Mouse (Mus musculus) liver, embryonic 13.5 days (tissue): ENCODE results near the gene Snrpd3. TPM values are rescaled to one million over a fixed set of nuclear protein-coding genes. Genes with fewer than 3 reads are reported as not detected.
A peak's percentile ranks its signal among the peaks of the same experiment; 100 is the strongest.
"Not testable (repeated sequence)": the region's sequence is repeated elsewhere in the genome, so short reads cannot be mapped to it uniquely, and the experiment has no call there.

Experiments used
- ATAC-seq: fragments of 200-750 bp; cut with Nextera tagmentation; 2 replicates; pipeline ENCODE4 v1.8.0; 2017; ENCODE audit warnings: low read depth, mild to moderate bottlenecking, moderate number of reproducible peaks, moderate library complexity
- DNase-seq: peaks from one replicate; pipeline ENCODE4 v3.0.0; 2022
- H3K27ac ChIP-seq: fragments of 300-500 bp; sonication (generic); 2 replicates; pipeline ENCODE4 v1.5.1; 2015; ENCODE audit warnings: moderate library complexity, mild to moderate bottlenecking, inconsistent platforms
- H3K27me3 ChIP-seq: fragments of 300-500 bp; sonication (generic); 2 replicates; pipeline ENCODE4 v1.6.1; 2015; ENCODE audit warnings: mild to moderate bottlenecking, inconsistent platforms
- H3K36me3 ChIP-seq: fragments of 300-500 bp; sonication (generic); 2 replicates; pipeline ENCODE4 v1.6.1; 2015; ENCODE audit warnings: mild to moderate bottlenecking, inconsistent platforms
- H3K4me1 ChIP-seq: fragments of 300-500 bp; sonication (generic); replicated peaks from 2 replicates; pipeline ENCODE4 v1.6.1; 2015; ENCODE audit warnings: inconsistent platforms
- H3K4me2 ChIP-seq: fragments of 300-500 bp; sonication (generic); 2 replicates; pipeline ENCODE4 v1.6.1; 2015; ENCODE audit warnings: inconsistent platforms, mild to moderate bottlenecking, moderate library complexity
- H3K4me3 ChIP-seq: fragments of 300-500 bp; sonication (generic); replicated peaks from 2 replicates; pipeline ENCODE4 v1.5.1; 2015; ENCODE audit warnings: mild to moderate bottlenecking, inconsistent platforms
- H3K9ac ChIP-seq: fragments of 300-500 bp; sonication (generic); 2 replicates; pipeline ENCODE4 v1.6.1; 2015; ENCODE audit warnings: mild to moderate bottlenecking, inconsistent platforms
- H3K9me3 ChIP-seq: fragments of 300-500 bp; sonication (generic); replicated peaks from 2 replicates; pipeline ENCODE4 v1.6.1; 2016; ENCODE audit warnings: inconsistent platforms
- WGBS: fragments of 180-500 bp; shearing (Covaris S2); methylation state at CpG from one replicate; pipeline ENCODE4 v1.1.7; 2015; ENCODE audit not compliant: insufficient replicate concordance; 5-methylcytosine and 5-hydroxymethylcytosine counted together
- polyA plus RNA-seq: library from polyadenylated mRNA; unstranded; fragments of >200 nt; fragmentation: Nextera tagmentation; extraction: Ambion mirVana; gene quantifications from 2 replicates; pipeline ENCODE4 v1.2.1, GENCODE M21; 2015

Snrpd3 gene
- polyA plus RNA-seq, 1 experiment from 2014 or later, result 109 TPM

DNA sequence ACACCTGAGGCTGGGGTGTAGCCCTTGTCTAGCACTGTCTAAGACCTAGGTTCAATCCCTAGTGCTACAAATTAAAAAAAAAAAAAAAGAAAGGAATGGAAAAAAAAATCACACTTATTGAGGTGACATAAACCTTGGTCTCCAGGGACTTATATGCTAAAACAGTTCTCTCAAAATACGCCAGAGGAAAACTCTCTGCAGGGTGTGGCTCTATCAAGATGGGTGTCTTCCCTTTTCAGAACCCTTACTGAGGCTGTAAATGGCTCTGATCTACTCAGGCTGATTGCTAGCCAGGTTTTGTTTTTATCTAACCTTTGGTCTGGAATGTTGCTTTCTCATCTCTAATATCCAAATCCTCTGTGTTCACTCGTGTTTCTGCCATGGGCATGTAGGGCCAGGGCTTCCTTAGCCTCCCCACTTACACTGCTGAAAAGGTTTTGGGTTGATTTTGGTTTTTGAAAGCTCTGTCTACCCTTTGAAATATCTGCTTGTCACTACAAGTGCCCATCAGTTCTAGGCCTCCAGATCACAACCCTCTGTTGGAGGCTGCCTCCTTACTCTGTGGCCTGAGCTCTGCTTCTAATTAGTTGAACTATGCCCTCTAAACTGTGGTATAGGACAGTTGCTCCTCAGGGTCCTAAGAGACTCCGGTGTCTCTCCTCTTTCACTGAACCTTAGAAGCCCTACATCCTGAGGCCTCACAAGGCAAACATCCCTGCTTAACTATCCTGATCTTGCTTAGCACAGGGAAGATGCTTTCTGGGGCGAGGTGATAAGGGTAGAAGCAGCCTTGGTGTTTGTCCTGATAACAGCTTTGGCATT is 1.9 kb upstream of the Snrpd3 start:
- Histone ChIP-seq H3K27me3 (no peaks in the 10 kb centered on the region), H3K4me1 (peaks cover 62% of the 10 kb centered on the region), H3K4me2 (peak overlapping the region; percentile 86), H3K9me3 (no peaks in the 10 kb centered on the region), H3K36me3 (peaks cover 51% of the 10 kb centered on the region), H3K27ac (peak overlapping the region; percentile 99), H3K9ac (peak overlapping the region; percentile 99), H3K4me3 (peak overlapping the region; percentile 97)
- DNase-seq, result peak; percentile 77
- WGBS, result 15% methylated on average over 4 of the region's 4 CpGs
- ATAC-seq, result peak; percentile 71

DNA sequence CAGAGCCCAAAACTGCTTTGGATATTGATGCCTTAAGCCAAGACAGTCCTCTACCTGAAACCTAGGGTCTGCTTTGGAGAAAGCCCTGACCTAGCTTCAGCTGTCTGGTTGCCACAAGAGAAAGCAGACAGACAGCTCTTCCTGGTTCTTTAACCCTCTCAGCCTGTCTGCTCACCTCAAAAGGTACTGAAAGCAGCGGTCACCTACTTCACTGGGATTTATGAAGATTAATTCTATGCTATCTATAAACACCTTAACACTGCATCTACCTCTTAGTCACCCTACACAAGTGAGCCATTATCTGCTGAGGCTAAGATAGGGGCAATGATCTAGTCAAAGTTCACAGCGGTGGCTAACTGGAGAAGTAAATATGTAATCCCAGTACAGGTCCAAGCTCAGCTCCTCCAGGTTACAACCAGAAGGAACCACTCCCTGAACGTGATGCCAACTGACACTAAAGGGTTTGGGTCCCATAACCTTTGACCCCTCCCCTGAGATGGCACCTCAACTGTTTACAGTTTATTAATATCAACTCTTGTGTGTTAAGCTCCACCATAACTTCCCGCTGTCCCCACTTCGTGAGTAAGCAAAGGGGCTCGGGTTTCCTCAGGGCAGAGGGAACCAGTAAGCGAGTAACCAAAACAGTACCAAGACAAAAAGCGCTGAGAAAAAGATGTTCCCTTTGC is 1.2 kb upstream of the Snrpd3 start:
- no peak for DNase-seq
- 0 out of 2 replicates have a peak, but pooled peaks have one; percentile 4 for ATAC-seq
- peaks cover 70% of the 10 kb centered on the region for H3K4me1 ChIP-seq
- H3K4me3 ChIP-seq, result peak overlapping the region; percentile 97
- WGBS, result 10% methylated on average over 8 of the region's 8 CpGs
- peak overlapping the region; percentile 99 for H3K9ac ChIP-seq
- H3K36me3 ChIP-seq, result peaks cover 51% of the 10 kb centered on the region
- H3K4me2 ChIP-seq, result peak overlapping the region; percentile 86
- no peaks in the 10 kb centered on the region for H3K27me3 ChIP-seq
- peak overlapping the region; percentile 99 for H3K27ac ChIP-seq
- H3K9me3 ChIP-seq, result no peaks in the 10 kb centered on the region

DNA sequence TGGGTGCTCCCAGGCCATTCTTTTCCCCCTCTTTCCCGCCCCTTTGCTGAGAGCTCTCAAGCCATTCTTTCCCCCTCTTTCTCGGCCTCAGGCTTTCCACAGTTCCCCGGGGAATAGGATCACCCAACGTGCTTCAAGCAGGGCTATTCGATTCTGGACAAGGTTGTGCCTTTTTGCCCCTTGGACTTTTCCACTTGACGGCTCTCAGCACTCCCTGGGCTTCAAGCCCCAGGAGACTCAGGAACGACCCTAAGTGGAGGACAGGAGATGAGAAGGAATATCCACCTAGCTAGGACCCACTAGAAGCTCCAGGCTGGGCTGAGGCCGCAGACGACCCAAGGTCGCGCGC is 653 bp upstream of the Snrpd3 start:
- peak overlapping the region; percentile 99 for H3K27ac ChIP-seq
- under 1% methylated on average over 12 of the region's 12 CpGs for WGBS
- peak overlapping the region; percentile 99 for H3K9ac ChIP-seq
- H3K9me3 ChIP-seq, result no peaks in the 10 kb centered on the region
- ATAC-seq (no peak), DNase-seq (no peak)
- H3K4me2 ChIP-seq, result peak overlapping the region; percentile 86
- peaks cover 72% of the 10 kb centered on the region for H3K4me1 ChIP-seq
- H3K27me3 ChIP-seq, result no peaks in the 10 kb centered on the region
- H3K4me3 ChIP-seq, result peak overlapping the region; percentile 97
- H3K36me3 ChIP-seq, result peaks cover 51% of the 10 kb centered on the region

- peak within 1 kb of the TSS; percentile 99 for H3K27ac ChIP-seq
- H3K4me2 ChIP-seq, result peak within 1 kb of the TSS; percentile 92
- H3K4me3 ChIP-seq, result peak within 1 kb of the TSS; percentile 97
- peak; percentile 69 for ATAC-seq
- H3K9ac ChIP-seq, result peak within 1 kb of the TSS; percentile 99
- under 1% methylated on average over 20 of the region's 20 CpGs for WGBS
- peaks cover 71% of the 10 kb centered on the region for H3K4me1 ChIP-seq
- H3K36me3 ChIP-seq, result peaks cover 49% of the 10 kb centered on the region
- H3K9me3 ChIP-seq, result no peaks in the 10 kb centered on the region
- DNase-seq, result peak; percentile 94
- H3K27me3 ChIP-seq, result no peaks in the 10 kb centered on the region
Measured at GRCm38 (mm10) chr10:75517758-75518143, 400 bp downstream of the Snrpd3 start, which contains the start of gene Gucd1. Gene Gucd1, minus strand, starts transcription at chr10:75517972.

- WGBS, result 86% methylated on average over 5 of the region's 5 CpGs
- H3K36me3 ChIP-seq, result peaks cover 65% of the 10 kb centered on the region
Measured at GRCm38 (mm10) chr10:75520581-75520980, 3.2 kb downstream of the Snrpd3 start.

GRCm38 (mm10) chr10:75521643-75522042 is 4.3 kb downstream of the Snrpd3 start:
- Histone ChIP-seq H3K27ac (no peak overlapping the region), H3K4me2 (no peak overlapping the region), H3K4me1 (peaks cover 38% of the 10 kb centered on the region), H3K9me3 (no peaks in the 10 kb centered on the region), H3K36me3 (peaks cover 74% of the 10 kb centered on the region), H3K27me3 (no peaks in the 10 kb centered on the region), H3K4me3 (no peak overlapping the region), H3K9ac (no peak overlapping the region)
- DNase-seq (no peak), ATAC-seq (no peak)
- 88% methylated on average over 4 of the region's 4 CpGs for WGBS

More at GRCm38 (mm10) chr10:75520581-75520980, 3.2 kb downstream of the Snrpd3 start:
- Histone ChIP-seq H3K27me3 (no peaks in the 10 kb centered on the region), H3K9me3 (no peaks in the 10 kb centered on the region), H3K27ac (no peak overlapping the region), H3K4me2 (no peak overlapping the region), H3K4me3 (0 out of 2 replicates have a peak overlapping the region, but pooled peaks have one; percentile 97), H3K4me1 (peaks cover 43% of the 10 kb centered on the region), H3K9ac (no peak overlapping the region)
- ATAC-seq, result no peak
- no peak for DNase-seq

- H3K9me3 ChIP-seq, H3K27ac ChIP-seq, H3K9ac ChIP-seq, H3K4me3 ChIP-seq, DNase-seq, H3K4me2 ChIP-seq, H3K27me3 ChIP-seq, ATAC-seq: not testable (repeated sequence)
- 90% methylated on average over 9 of the region's 9 CpGs for WGBS
- Histone ChIP-seq H3K4me1 (peaks cover 16% of the 10 kb centered on the region), H3K36me3 (peaks cover 71% of the 10 kb centered on the region)
Measured at GRCm38 (mm10) chr10:75525450-75525849, 8.1 kb downstream of the Snrpd3 start.

- Histone ChIP-seq H3K9ac (no peak overlapping the region), H3K4me2 (no peak overlapping the region), H3K4me3 (no peak overlapping the region), H3K27me3 (no peaks in the 10 kb centered on the region), H3K4me1 (0 out of 2 replicates have a peak, but pooled peaks cover 3% of the 10 kb centered on the region), H3K27ac (no peak overlapping the region), H3K9me3 (no peaks in the 10 kb centered on the region), H3K36me3 (peaks cover 71% of the 10 kb centered on the region)
- DNase-seq (no peak), ATAC-seq (no peak)
- WGBS, result 69% methylated on average over 2 of the region's 2 CpGs
Measured at GRCm38 (mm10) chr10:75530322-75530721, 13.0 kb downstream of the Snrpd3 start.

GRCm38 (mm10) chr10:75531532-75532090 is 14.3 kb downstream of the Snrpd3 start:
- Histone ChIP-seq H3K36me3 (peaks cover 72% of the 10 kb centered on the region), H3K27ac (no peak overlapping the region), H3K4me3 (no peak overlapping the region), H3K4me1 (no peaks in the 10 kb centered on the region), H3K27me3 (no peaks in the 10 kb centered on the region), H3K4me2 (no peak overlapping the region), H3K9me3 (no peaks in the 10 kb centered on the region), H3K9ac (no peak overlapping the region)
- WGBS, result 82% methylated on average over 9 of the region's 9 CpGs
- ATAC-seq, result no peak; the same call in 1 of the 2 replicates
- DNase-seq, result no peak

DNA sequence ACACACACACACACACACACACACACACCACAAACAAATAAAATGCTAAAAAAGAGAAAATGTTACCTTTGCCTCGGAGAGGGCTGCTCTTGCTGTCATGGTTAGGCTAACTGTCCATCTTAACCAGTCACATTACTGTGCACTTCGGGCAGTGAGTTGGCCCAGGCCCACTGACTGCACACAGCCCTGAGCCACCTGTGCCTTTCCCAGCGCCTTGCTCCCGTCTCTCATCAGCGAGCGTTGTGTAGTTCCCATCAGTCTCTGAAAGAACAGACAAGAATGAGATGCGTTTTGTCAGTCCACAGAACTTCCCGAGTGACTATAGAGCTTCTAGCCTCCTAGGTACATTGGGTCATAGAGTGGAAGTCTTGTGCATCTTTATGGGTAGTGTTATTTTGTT is 16.9 kb downstream of the Snrpd3 start:
- ATAC-seq (no peak), DNase-seq (no peak)
- no peak overlapping the region for H3K9ac ChIP-seq
- WGBS, result 82% methylated on average over 8 of the region's 8 CpGs
- no peaks in the 10 kb centered on the region for H3K27me3 ChIP-seq
- H3K36me3 ChIP-seq, result peaks cover 63% of the 10 kb centered on the region
- H3K4me3 ChIP-seq, result no peak overlapping the region
- no peak overlapping the region for H3K27ac ChIP-seq
- no peak overlapping the region for H3K4me2 ChIP-seq
- no peaks in the 10 kb centered on the region for H3K9me3 ChIP-seq
- H3K4me1 ChIP-seq, result no peaks in the 10 kb centered on the region

DNA sequence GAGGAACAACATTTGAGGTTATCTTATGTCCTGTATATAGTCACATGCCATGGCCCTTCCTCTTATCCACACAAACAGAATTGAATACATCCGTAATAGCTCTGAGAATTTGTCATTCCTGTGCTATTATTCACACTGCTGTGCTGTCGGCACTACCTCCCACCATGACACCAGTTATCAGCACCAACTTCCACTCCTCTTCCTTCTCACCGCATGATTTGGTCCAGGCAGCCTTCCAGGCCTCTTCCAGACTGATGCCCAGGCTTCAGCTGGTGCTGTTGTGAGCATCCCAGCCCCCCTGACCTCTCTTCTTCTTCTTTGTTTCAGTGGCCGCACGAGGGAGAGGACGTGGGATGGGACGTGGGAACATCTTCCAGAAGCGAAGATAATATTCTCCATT is 17.6 kb downstream of the Snrpd3 start:
- no peak overlapping the region for H3K4me3 ChIP-seq
- ATAC-seq, result no peak
- H3K36me3 ChIP-seq, result peaks cover 63% of the 10 kb centered on the region

More for the DNA sequence above, 17.6 kb downstream of the Snrpd3 start:
- DNase-seq, result no peak
- H3K4me1 ChIP-seq, result no peaks in the 10 kb centered on the region
- no peak overlapping the region for H3K9ac ChIP-seq
- no peak overlapping the region for H3K4me2 ChIP-seq
- H3K27me3 ChIP-seq, result no peaks in the 10 kb centered on the region
- WGBS, result 78% methylated on average over 8 of the region's 8 CpGs
- no peaks in the 10 kb centered on the region for H3K9me3 ChIP-seq
- H3K27ac ChIP-seq, result no peak overlapping the region
